Mouse (Mus musculus): ENCODE data around the gene Mr1. TPM values are rescaled to one million over a fixed set of nuclear protein-coding genes. Genes with fewer than 3 reads are reported as not detected.

The Mr1 gene
- polyA plus RNA-seq, 1 experiment = 1.2 TPM

DNA sequence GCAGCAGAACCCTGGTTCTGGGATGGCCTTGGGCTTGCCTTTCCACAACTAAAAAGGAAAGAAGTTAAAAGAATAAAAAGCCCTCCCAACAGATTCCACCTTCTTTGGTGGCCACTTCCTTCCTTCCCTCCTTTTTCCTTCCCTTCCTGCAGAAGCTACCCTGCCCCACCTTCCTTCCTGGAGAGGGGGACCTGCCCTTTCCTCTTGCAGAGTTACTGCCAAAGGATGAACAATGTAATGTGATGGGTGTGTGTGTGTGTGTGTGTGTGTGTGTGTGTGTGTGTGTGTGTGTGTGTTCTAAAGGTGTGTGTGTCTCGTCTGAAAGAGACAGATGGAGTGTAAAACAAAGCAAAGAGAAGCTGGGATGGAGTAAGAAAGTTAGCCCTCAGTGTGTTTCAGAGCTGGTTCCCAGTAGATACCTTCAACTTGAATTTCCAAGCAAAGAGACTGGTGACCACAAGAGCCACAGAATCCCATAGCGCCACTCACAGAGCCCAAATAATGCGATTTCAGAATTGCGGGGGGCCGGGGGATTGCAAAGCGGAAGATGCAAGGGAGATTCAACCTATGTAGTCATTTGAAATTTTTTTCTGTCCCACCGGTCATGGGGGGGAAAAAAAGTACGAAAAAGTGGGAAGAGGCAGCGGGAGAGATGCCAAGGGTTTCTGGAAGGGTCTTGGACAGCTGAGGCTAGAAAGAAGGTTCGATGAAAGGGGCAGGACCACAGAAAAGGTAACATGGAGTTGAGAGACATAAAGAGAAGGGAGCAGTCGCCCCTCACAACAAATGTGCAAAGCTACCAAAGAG lies 64.3 kb downstream of the Mr1 start:
- TF ChIP-seq CTCF (IDR thresholded peaks at IDR 0.05; ENCODE audit: control insufficient read depth, insufficient read depth, insufficient replicate concordance, low read depth, low read length) (no peak), POLR2A (IDR thresholded peaks at IDR 0.05; ENCODE audit: control insufficient read depth, low read depth, low read length) (no peak)
- peak overlapping the region; percentile 87 for H3K4me3 ChIP-seq (ENCODE audit: control insufficient read depth, low read depth, low read length)
- H3K36me3 ChIP-seq (ENCODE audit: control insufficient read depth, insufficient read depth, low read length) = no peaks in the 10 kb centered on the region
- H3K4me1 ChIP-seq (ENCODE audit: control insufficient read depth, insufficient read depth, low read length) = peaks cover 22% of the 10 kb centered on the region
- H3K27me3 ChIP-seq (ENCODE audit: control insufficient read depth, insufficient read depth, low read length) = no peaks in the 10 kb centered on the region
- H3K27ac ChIP-seq (ENCODE audit: control insufficient read depth, insufficient read depth, low read depth, low read length) = peak overlapping the region; percentile 80

DNA sequence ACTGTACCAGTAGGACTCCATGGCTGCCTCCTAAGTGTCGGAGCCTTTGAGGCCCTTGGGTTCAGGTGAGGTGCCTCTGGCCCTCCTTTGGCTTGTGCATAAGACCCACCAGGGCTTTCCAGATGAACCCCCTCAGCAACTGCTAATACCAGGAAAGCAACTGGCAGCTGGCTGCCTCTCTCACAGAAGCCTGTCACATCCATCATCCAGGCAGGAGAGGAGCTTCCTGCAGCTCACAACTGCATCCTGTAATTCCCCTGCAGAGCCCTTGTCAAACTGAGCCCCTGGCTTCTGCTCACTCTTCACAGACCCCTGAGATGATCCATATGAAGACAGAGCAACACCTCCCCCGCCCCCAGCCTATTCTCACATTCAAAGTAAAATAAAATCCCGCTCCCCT lies 68.9 kb downstream of the Mr1 start:
- H3K4me1 ChIP-seq (ENCODE audit: control insufficient read depth, insufficient read depth, low read length) = peaks cover 7% of the 10 kb centered on the region
- H3K27ac ChIP-seq (ENCODE audit: control insufficient read depth, insufficient read depth, low read depth, low read length) = no peak overlapping the region
- H3K4me3 ChIP-seq (ENCODE audit: control insufficient read depth, low read depth, low read length) = no peak overlapping the region
- no peaks in the 10 kb centered on the region for H3K27me3 ChIP-seq (ENCODE audit: control insufficient read depth, insufficient read depth, low read length)
- no peaks in the 10 kb centered on the region for H3K36me3 ChIP-seq (ENCODE audit: control insufficient read depth, insufficient read depth, low read length)
- TF ChIP-seq POLR2A (IDR thresholded peaks at IDR 0.05; ENCODE audit: control insufficient read depth, low read depth, low read length) = no peak

Other genes starting within 250 kb of the Mr1 start
- 5.3 and 5.8 TPM in 2 replicates for gene Ier5, start 47.2 kb downstream of the Mr1 start, polyA plus RNA-seq (2012; rRNA removed)
- 12.1 and 13.6 TPM in 2 replicates for gene Stx6, start 11.9 kb upstream of the Mr1 start, polyA plus RNA-seq (2012; rRNA removed)
- 4.7 and 5.7 TPM in 2 replicates for gene BC034090, start 97.6 kb upstream of the Mr1 start, polyA plus RNA-seq (2012; rRNA removed)